Mouse (Mus musculus) E14TG2a.4 (cell line): Measurements from ENCODE around the gene Slc6a16.
A peak's percentile ranks its signal among the peaks of the same experiment; 100 is the strongest.

Experiments used
- H3K27me3 ChIP-seq: 2 replicates; pipeline ENCODE4 v1.6.1; 2014; ENCODE audit warnings: low read length, control low read depth; ENCODE audit not compliant: insufficient read depth
- H3K36me3 ChIP-seq: 2 replicates; pipeline ENCODE4 v1.6.1; 2014; ENCODE audit warnings: low read length, control low read depth; ENCODE audit not compliant: insufficient read depth
- H3K4me1 ChIP-seq: replicated peaks from 2 replicates; pipeline ENCODE4 v1.6.1; 2014; ENCODE audit warnings: low read depth, low read length, control low read depth
- H3K4me3 ChIP-seq: replicated peaks from 2 replicates; pipeline ENCODE4 v1.5.1; 2014; ENCODE audit warnings: mild to moderate bottlenecking, low read length
- H3K9me3 ChIP-seq: 2 replicates; pipeline ENCODE4 v1.6.1; 2014; ENCODE audit warnings: low read length, control low read depth
- CTCF ChIP-seq: conservative IDR thresholded peaks from 2 replicates; pipeline ENCODE4 v1.5.1; 2014; ENCODE audit warnings: low read length
- NANOG ChIP-seq: IDR thresholded peaks from 2 replicates; pipeline ENCODE4 v1.6.1; 2014; ENCODE audit warnings: borderline replicate concordance, low read length, mixed read lengths
- POU5F1 ChIP-seq: IDR thresholded peaks from 2 replicates; pipeline ENCODE4 v1.6.1; 2014; ENCODE audit warnings: low read length, borderline replicate concordance

Gene Slc6a16

DNA sequence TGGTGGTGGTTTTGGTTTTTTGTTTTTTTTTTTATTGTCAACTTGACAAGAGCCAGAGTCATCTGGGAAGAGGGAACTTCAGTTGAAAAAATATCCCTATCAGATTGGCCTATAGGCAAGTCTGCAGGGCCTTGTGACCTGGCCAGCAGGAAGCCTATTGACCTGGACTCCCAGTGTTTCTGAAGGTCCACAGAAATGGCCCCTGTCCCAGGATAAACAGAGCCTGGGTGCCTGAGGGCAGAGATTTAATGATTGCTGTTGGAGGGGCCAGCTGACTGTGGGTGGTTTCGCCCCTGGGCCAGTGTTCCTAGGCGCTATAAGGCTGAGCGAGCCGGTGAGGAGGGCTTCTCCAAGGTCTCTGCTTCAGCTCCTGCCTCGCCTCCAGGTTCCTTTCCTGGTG lies 27.2 kb upstream of the Slc6a16 start:
- no peaks in the 10 kb centered on the region for H3K9me3 ChIP-seq
- no peak for TF ChIP-seq NANOG
- TF ChIP-seq CTCF, result no peak
- no peak for TF ChIP-seq POU5F1

GRCm38 (mm10) chr7:45215673-45216441 lies 25.0 kb upstream of the Slc6a16 start, which contains the start of gene Tead2:
Gene Tead2 (plus strand): TSS chr7:45215753.
- H3K4me3 ChIP-seq, result peak within 1 kb of the TSS; percentile 89
- H3K9me3 ChIP-seq, result no peaks in the 10 kb centered on the region
- peaks cover 14% of the 10 kb centered on the region for H3K27me3 ChIP-seq
- H3K4me1 ChIP-seq, result peaks cover 78% of the 10 kb centered on the region
- H3K36me3 ChIP-seq, result peaks cover 37% of the 10 kb centered on the region
- TF ChIP-seq CTCF (no peak), NANOG (no peak), POU5F1 (no peak)

More for the DNA sequence above, 27.2 kb upstream of the Slc6a16 start:
- Histone ChIP-seq H3K4me1 (peaks cover 58% of the 10 kb centered on the region), H3K36me3 (peaks cover 17% of the 10 kb centered on the region), H3K4me3 (no peak overlapping the region), H3K27me3 (peaks cover 32% of the 10 kb centered on the region)

DNA sequence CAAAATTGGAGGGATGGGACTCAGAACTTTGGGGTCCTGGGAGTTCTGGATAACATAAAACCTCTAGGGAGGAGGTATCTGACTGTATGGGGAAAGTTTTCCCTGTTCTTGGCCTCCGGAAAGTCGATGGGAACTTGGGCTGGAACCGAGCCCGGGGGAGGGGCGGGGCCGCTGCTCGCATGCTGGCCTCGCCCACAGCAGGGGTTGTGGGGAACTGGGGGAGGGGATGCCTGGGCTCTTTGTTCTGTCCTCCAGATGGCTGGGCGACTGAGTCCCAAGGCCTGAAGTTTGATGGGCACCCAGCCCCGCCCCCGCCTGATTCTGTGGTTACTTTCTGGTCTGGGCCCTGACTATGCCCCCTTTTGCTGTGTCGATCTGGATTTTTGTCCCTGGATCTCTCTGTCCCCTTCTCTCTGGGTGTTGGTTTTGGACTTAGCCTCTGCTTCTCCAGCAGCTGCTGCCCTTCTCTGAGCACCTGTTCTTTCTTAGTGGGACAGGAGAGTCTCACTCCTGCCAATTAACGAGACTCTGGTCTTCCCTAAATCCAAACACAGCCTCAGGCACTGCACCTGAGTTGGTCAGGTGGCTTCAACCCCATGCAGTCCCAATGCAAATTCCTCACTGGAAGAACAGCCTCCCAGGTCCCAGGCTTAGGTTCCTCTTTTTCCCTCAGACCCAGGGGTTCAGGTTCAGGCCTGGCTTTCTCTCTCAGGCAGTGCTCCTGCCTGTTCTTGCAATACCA lies 24.3 kb upstream of the Slc6a16 start:
- TF ChIP-seq NANOG (no peak), POU5F1 (no peak), CTCF (no peak)
- peaks cover 45% of the 10 kb centered on the region for H3K36me3 ChIP-seq
- peaks cover 7% of the 10 kb centered on the region for H3K27me3 ChIP-seq
- no peaks in the 10 kb centered on the region for H3K9me3 ChIP-seq
- peak overlapping the region; percentile 89 for H3K4me3 ChIP-seq
- peaks cover 79% of the 10 kb centered on the region for H3K4me1 ChIP-seq

GRCm38 (mm10) chr7:45221680-45222079 lies 19.2 kb upstream of the Slc6a16 start:
- H3K27me3 ChIP-seq, result no peaks in the 10 kb centered on the region
- H3K36me3 ChIP-seq, result peaks cover 92% of the 10 kb centered on the region
- no peak for TF ChIP-seq NANOG
- TF ChIP-seq CTCF, result no peak
- no peak for TF ChIP-seq POU5F1
- H3K4me3 ChIP-seq, result no peak overlapping the region
- H3K4me1 ChIP-seq, result peaks cover 91% of the 10 kb centered on the region
- H3K9me3 ChIP-seq, result no peaks in the 10 kb centered on the region

- H3K27me3 ChIP-seq, result no peaks in the 10 kb centered on the region
- peaks cover 89% of the 10 kb centered on the region for H3K4me1 ChIP-seq
- no peak for TF ChIP-seq CTCF
- TF ChIP-seq POU5F1, result no peak
- TF ChIP-seq NANOG, result no peak
- H3K9me3 ChIP-seq, result no peaks in the 10 kb centered on the region
- H3K4me3 ChIP-seq, result no peak overlapping the region
- peaks cover 90% of the 10 kb centered on the region for H3K36me3 ChIP-seq
These were observed 16.1 kb upstream of the Slc6a16 start for GRCm38 (mm10) chr7:45224826-45225225.

DNA sequence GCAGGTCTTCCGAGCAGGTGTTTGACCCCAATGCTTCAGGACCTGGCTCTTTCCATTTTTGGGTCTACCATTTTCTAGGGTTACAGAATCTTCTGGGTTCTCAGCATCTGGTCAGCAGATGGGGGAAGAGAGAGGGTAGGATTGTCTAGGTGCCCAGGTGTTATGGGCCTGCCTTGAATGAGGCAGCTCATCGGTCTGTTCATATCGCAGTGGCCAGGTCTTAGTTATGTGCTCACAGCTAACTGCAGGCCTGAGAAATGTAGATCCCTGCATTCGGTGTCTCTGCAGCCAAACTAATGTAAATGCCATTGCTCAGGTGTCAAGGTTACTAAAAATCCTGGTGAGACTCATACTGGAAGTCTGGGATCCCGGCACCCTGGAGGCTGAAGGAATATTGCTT lies 14.5 kb upstream of the Slc6a16 start:
- Histone ChIP-seq H3K4me1 (peaks cover 85% of the 10 kb centered on the region), H3K36me3 (peaks cover 82% of the 10 kb centered on the region), H3K4me3 (no peak overlapping the region), H3K27me3 (no peaks in the 10 kb centered on the region), H3K9me3 (no peaks in the 10 kb centered on the region)
- TF ChIP-seq POU5F1, result no peak
- no peak for TF ChIP-seq CTCF
- no peak for TF ChIP-seq NANOG

- no peak for TF ChIP-seq POU5F1
- TF ChIP-seq NANOG, result no peak
- TF ChIP-seq CTCF, result no peak
These were observed 12.3 kb upstream of the Slc6a16 start for GRCm38 (mm10) chr7:45228548-45228947.

GRCm38 (mm10) chr7:45229046-45229445 lies 11.8 kb upstream of the Slc6a16 start:
- TF ChIP-seq NANOG (no peak), POU5F1 (no peak), CTCF (no peak)
- H3K36me3 ChIP-seq, result peaks cover 80% of the 10 kb centered on the region
- H3K4me1 ChIP-seq, result peaks cover 89% of the 10 kb centered on the region
- H3K9me3 ChIP-seq, result no peaks in the 10 kb centered on the region
- H3K27me3 ChIP-seq, result no peaks in the 10 kb centered on the region
- H3K4me3 ChIP-seq, result peak overlapping the region; percentile 64

More at GRCm38 (mm10) chr7:45228548-45228947, 12.3 kb upstream of the Slc6a16 start:
- peak overlapping the region; percentile 64 for H3K4me3 ChIP-seq
- H3K4me1 ChIP-seq, result peaks cover 87% of the 10 kb centered on the region
- H3K36me3 ChIP-seq, result peaks cover 81% of the 10 kb centered on the region
- H3K27me3 ChIP-seq, result no peaks in the 10 kb centered on the region
- no peaks in the 10 kb centered on the region for H3K9me3 ChIP-seq
